Comparison of ENCODE assay signal across 28 mouse cellular contexts in the genomic region with DNA sequence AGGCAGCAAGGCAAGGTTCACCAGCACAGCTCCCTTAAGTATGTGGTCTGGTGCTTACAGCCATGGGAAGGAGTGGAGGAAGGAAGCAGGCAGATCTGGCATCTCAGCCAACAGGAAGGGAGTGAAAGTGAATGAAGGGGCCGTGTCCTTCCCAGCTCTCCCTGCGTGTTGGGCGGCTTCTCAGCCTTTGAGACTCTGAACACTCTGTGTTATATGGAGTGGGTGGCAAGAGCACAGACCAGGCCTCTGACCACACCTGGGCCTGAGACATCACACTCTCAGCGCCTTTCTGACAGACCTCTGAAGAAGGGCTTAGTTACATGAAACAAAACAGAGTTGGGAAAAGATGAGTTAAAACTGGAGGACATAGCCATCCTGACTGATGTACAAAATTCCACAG. TPM values are rescaled to one million over a fixed set of nuclear protein-coding genes. Genes with fewer than 3 reads are reported as not detected.
"Had no signal": no experiment of that assay in that cellular context is flagged by ENCODE, and none has a peak within 500 bp of the region (broad histone marks: within the 10 kb centered on the region; RNA-seq: fewer than 3 reads in every experiment).

No protein-coding gene starts in this region.

- H3K9ac ChIP-seq: limb, embryonic 15.5 days; liver, embryonic 12.5 days; liver, embryonic 15.5 days; midbrain, embryonic 15.5 days; neural tube, embryonic 12.5 days; neural tube, embryonic 15.5 days; stomach, embryonic 15.5 days had no signal

- H3K27me3 ChIP-seq: limb, embryonic 15.5 days; liver, embryonic 12.5 days; liver, embryonic 15.5 days; midbrain, embryonic 15.5 days; neural tube, embryonic 12.5 days; neural tube, embryonic 15.5 days; stomach, embryonic 15.5 days had no signal

- H3K4me1 ChIP-seq: limb, embryonic 15.5 days; liver, embryonic 12.5 days; liver, embryonic 15.5 days; midbrain, embryonic 10.5 days; midbrain, embryonic 15.5 days; neural tube, embryonic 12.5 days; neural tube, embryonic 15.5 days; stomach, embryonic 15.5 days had no signal

- DNase-seq: kidney, adult 18-20 months; kidney, adult 9 months; kidney, postnatal 14 days; kidney, postnatal 4 days; lung, adult 2 months; lung, postnatal 14 days; lung, postnatal 4 days; right cerebral cortex, adult 18-20 months; right cerebral cortex, postnatal 14 days; right cerebral cortex, postnatal 4 days; spleen, adult 18-20 months; thymus, postnatal 25 days had no signal

- H3K9me3 ChIP-seq: limb, embryonic 15.5 days; liver, embryonic 12.5 days; liver, embryonic 15.5 days; midbrain, embryonic 10.5 days; midbrain, embryonic 15.5 days; neural tube, embryonic 12.5 days; neural tube, embryonic 15.5 days; stomach, embryonic 15.5 days had no signal

- H3K27ac ChIP-seq: limb, embryonic 15.5 days; liver, embryonic 12.5 days; liver, embryonic 15.5 days; midbrain, embryonic 10.5 days; midbrain, embryonic 15.5 days; neural tube, embryonic 12.5 days; neural tube, embryonic 15.5 days; stomach, embryonic 15.5 days had no signal

- H3K4me2 ChIP-seq: limb, embryonic 15.5 days; liver, embryonic 12.5 days; liver, embryonic 15.5 days; midbrain, embryonic 15.5 days; neural tube, embryonic 12.5 days; neural tube, embryonic 15.5 days; stomach, embryonic 15.5 days had no signal

- ATAC-seq: liver, embryonic 12.5 days; midbrain, embryonic 15.5 days had no signal

- H3K4me3 ChIP-seq: limb, embryonic 15.5 days; liver, embryonic 12.5 days; liver, embryonic 15.5 days; midbrain, embryonic 10.5 days; midbrain, embryonic 15.5 days; neural tube, embryonic 12.5 days; neural tube, embryonic 15.5 days; stomach, embryonic 15.5 days had no signal

RNA-seq across cellular contexts. Expression of gene Gm10337, which starts 27.0 kb away (rescaled TPM):
- total RNA-seq: layer of hippocampus, adult 18-20 months; layer of hippocampus, postnatal 14 days; left cerebral cortex, adult 18-20 months; left cerebral cortex, postnatal 25 days; megakaryocyte progenitor cell, adult 5-6 weeks had no signal
- polyA plus RNA-seq: limb, embryonic 11.5 days; liver, embryonic 12.5 days; liver, embryonic 15.5 days; lung, adult 2 months; lung, embryonic 16.5 days; midbrain, embryonic 10.5 days; neural tube, embryonic 12.5 days; thymus, postnatal 0 days had no signal
